Mouse (Mus musculus): ENCODE data around the gene Elfn1. TPM values are rescaled to one million over a fixed set of nuclear protein-coding genes. Genes with fewer than 3 reads are reported as not detected.

The Elfn1 gene
- polyA plus RNA-seq, 1 experiment: 22.5 TPM

DNA sequence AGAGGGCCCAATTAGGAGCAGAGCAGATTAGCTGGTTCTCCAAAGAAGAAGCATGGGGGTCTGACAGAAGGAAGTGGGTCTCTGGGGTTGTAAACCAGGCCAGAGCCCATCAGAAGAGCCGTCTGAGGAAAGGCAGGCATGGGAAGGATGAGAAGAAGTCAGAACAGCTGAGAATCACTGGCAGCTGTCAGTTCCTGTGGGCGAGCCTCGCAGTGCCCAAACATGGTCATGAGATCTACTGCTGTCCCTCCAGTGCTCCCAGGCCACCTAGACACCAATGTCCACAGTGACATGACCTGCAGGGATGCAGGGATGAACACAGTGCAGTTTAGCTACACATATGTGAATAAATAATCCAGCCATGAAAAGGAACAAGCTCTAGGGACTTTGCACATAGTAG lies 102.7 kb downstream of the Elfn1 start:
- no peak overlapping the region for H3K4me3 ChIP-seq (replicated peaks; ENCODE audit: extremely low read depth, low read depth, low read length)
- no peaks in the 10 kb centered on the region for H3K4me1 ChIP-seq (ENCODE audit: control insufficient read depth, insufficient read depth, low read length)
- WGBS: 71% methylated on average over 3 of the region's 3 CpGs
- no peak for TF ChIP-seq CTCF (IDR thresholded peaks at IDR 0.05; ENCODE audit: insufficient read depth, low read length)
- no peak for TF ChIP-seq POLR2A (IDR thresholded peaks at IDR 0.05; ENCODE audit: borderline replicate concordance, extremely low read depth, low read depth, low read length)
- no peak for DNase-seq

DNA sequence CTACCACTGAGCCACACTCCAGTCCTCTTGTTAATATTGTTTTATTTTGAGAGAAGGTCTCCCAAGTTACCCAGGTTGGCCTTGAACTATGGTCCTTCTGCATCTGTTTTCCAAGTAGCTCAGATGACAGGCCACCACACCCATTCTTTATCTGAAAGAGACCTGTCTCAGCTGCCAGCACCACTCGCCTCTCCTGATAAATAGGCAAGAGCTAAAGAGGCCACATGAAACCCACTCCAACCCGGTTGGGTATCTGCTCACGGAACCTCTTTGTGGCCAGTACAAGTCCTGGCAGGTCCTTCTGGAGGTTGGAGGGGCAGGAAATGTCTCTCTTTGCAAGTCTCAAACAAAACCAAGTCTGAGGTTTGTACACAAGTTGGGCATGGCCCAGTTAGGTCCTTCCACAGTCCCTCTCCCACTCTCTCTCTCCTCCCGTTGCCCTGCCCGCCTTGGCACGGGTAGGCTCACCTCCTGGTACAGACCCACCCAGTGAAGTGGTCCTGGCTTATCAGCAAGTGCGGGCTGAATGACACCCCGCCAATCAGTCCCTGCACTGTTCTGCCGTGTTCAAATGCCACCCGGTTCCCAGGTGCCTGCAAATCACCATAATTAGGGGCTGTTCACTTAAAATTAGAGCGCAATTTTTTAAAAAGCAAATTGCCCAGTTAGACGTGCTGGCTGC lies 104.7 kb downstream of the Elfn1 start:
- DNase-seq: no peak
- Histone ChIP-seq H3K4me1 (ENCODE audit: control insufficient read depth, insufficient read depth, low read length) (no peaks in the 10 kb centered on the region), H3K4me3 (replicated peaks; ENCODE audit: extremely low read depth, low read depth, low read length) (no peak overlapping the region)
- 74% methylated on average over 12 of the region's 12 CpGs for WGBS
- TF ChIP-seq CTCF (IDR thresholded peaks at IDR 0.05; ENCODE audit: insufficient read depth, low read length): no peak

- no peaks in the 10 kb centered on the region for H3K4me1 ChIP-seq (ENCODE audit: control insufficient read depth, insufficient read depth, low read length)
- TF ChIP-seq CTCF (IDR thresholded peaks at IDR 0.05; ENCODE audit: insufficient read depth, low read length) (no peak), POLR2A (IDR thresholded peaks at IDR 0.05; ENCODE audit: borderline replicate concordance, extremely low read depth, low read depth, low read length) (no peak)
- WGBS: 80% methylated on average over 5 of the region's 5 CpGs
- no peak overlapping the region for H3K4me3 ChIP-seq (replicated peaks; ENCODE audit: extremely low read depth, low read depth, low read length)
- DNase-seq: no peak
Measured at GRCm38 (mm10) chr5:140013652-140014051, 105.9 kb downstream of the Elfn1 start.

DNA sequence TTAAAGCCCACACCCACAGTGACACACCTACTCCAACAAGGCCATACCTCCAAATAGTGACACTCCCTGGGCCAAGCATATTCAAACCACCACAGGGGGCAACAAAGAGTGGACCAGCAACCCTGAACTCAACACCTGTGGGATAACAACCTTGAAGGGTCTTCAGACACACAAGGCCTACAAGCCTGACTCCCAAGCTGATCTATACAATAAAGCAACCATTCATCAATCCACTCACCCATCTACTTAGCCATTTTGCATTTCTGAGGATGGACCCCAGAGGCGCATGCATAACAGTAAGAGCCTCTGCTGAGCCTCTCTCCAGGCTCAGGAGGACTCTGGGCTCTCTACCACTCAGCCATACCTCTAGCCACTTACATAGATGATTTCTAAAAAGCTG lies 109.2 kb downstream of the Elfn1 start:
- WGBS: 100% methylated on average over 1 of the region's 1 CpGs
- DNase-seq: no peak
- no peak overlapping the region for H3K4me3 ChIP-seq (replicated peaks; ENCODE audit: extremely low read depth, low read depth, low read length)
- H3K4me1 ChIP-seq (ENCODE audit: control insufficient read depth, insufficient read depth, low read length): no peaks in the 10 kb centered on the region
- no peak for TF ChIP-seq CTCF (IDR thresholded peaks at IDR 0.05; ENCODE audit: insufficient read depth, low read length)
- TF ChIP-seq POLR2A (IDR thresholded peaks at IDR 0.05; ENCODE audit: borderline replicate concordance, extremely low read depth, low read depth, low read length): no peak

DNA sequence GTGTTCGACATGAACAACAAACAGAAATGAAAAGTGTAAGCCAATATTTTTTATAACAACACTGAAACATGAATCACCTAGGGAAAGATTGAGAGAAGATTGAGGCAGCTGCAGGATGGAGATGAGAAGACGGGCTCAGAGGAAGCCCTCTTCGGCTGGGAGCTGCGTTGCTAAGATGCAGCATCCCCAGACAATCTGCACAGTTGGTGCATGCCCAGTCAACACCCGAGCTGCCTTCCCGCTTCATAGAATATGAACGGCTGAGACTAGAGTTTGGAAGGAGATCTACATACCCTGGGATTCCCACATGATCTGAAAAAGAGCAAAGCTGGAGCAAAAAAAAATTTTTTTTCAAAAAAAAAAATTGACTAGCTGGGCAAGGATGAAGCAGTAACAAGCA lies 111.0 kb downstream of the Elfn1 start:
- Histone ChIP-seq H3K4me1 (ENCODE audit: control insufficient read depth, insufficient read depth, low read length) (peaks cover 3% of the 10 kb centered on the region; the same call in 1 of the 2 replicates), H3K4me3 (replicated peaks; ENCODE audit: extremely low read depth, low read depth, low read length) (no peak overlapping the region)
- DNase-seq: no peak
- WGBS: 92% methylated on average over 7 of the region's 7 CpGs
- TF ChIP-seq CTCF (IDR thresholded peaks at IDR 0.05; ENCODE audit: insufficient read depth, low read length) (no peak), POLR2A (IDR thresholded peaks at IDR 0.05; ENCODE audit: borderline replicate concordance, extremely low read depth, low read depth, low read length) (no peak)

DNA sequence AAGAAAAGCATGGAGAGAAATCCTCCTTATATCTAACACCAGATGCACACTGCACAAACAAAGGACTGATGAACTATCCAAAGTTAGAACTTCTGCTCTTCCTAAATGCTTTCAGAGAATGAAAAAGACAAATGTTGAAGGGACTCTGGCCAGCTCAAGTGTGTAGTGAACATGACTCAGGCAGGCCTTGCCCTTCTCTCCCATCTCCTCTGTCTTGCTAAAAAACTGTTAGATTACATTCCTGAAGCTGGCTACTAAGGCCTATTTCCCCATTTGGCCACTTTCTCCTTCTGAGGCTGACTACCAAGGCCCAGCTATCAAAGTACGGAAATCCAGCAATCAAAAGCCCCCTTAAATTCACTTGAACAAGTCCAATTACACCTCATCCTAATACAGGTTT lies 111.9 kb downstream of the Elfn1 start:
- no peak overlapping the region for H3K4me3 ChIP-seq (replicated peaks; ENCODE audit: extremely low read depth, low read depth, low read length)
- TF ChIP-seq POLR2A (IDR thresholded peaks at IDR 0.05; ENCODE audit: borderline replicate concordance, extremely low read depth, low read depth, low read length) (no peak), CTCF (IDR thresholded peaks at IDR 0.05; ENCODE audit: insufficient read depth, low read length) (no peak)
- peaks cover 3% of the 10 kb centered on the region; the same call in 1 of the 2 replicates for H3K4me1 ChIP-seq (ENCODE audit: control insufficient read depth, insufficient read depth, low read length)
- no peak for DNase-seq
- 100% methylated on average over 1 of the region's 1 CpGs for WGBS

GRCm38 (mm10) chr5:140021755-140022154 lies 114.0 kb downstream of the Elfn1 start:
- WGBS: 86% methylated on average over 10 of the region's 10 CpGs
- no peak for DNase-seq
- no peak for TF ChIP-seq CTCF (IDR thresholded peaks at IDR 0.05; ENCODE audit: insufficient read depth, low read length)
- no peak for TF ChIP-seq POLR2A (IDR thresholded peaks at IDR 0.05; ENCODE audit: borderline replicate concordance, extremely low read depth, low read depth, low read length)
- Histone ChIP-seq H3K4me1 (ENCODE audit: control insufficient read depth, insufficient read depth, low read length) (peaks cover 3% of the 10 kb centered on the region; the same call in 1 of the 2 replicates), H3K4me3 (replicated peaks; ENCODE audit: extremely low read depth, low read depth, low read length) (no peak overlapping the region)

DNA sequence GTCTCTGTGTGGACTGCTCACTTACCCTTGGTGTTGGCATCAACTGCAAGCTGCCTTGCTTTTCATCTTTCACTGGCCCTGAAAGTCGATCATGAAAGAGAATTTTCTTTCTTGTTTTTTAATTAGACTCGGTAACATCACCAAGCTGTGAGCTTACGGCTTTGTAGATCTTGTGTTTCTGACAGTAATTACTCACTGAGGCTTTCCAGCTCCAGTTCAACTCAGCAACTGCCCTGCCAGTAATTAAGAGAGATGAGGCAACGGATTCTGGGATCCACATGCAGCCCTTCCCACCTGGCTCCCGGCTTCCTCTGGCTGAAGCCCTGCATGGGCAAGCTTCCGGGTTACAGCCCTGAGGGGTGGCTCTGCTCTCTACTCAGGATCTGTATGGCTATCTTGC lies 115.1 kb downstream of the Elfn1 start:
- peaks cover 3% of the 10 kb centered on the region; the same call in 1 of the 2 replicates for H3K4me1 ChIP-seq (ENCODE audit: control insufficient read depth, insufficient read depth, low read length)
- DNase-seq: no peak
- H3K4me3 ChIP-seq (replicated peaks; ENCODE audit: extremely low read depth, low read depth, low read length): no peak overlapping the region
- WGBS: 82% methylated on average over 6 of the region's 6 CpGs
- TF ChIP-seq CTCF (IDR thresholded peaks at IDR 0.05; ENCODE audit: insufficient read depth, low read length) (no peak), POLR2A (IDR thresholded peaks at IDR 0.05; ENCODE audit: borderline replicate concordance, extremely low read depth, low read depth, low read length) (no peak)

GRCm38 (mm10) chr5:140023941-140024500 lies 116.3 kb downstream of the Elfn1 start:
- 41% methylated on average over 3 of the region's 3 CpGs for WGBS
- H3K4me3 ChIP-seq (replicated peaks; ENCODE audit: extremely low read depth, low read depth, low read length): no peak overlapping the region
- no peak for TF ChIP-seq POLR2A (IDR thresholded peaks at IDR 0.05; ENCODE audit: borderline replicate concordance, extremely low read depth, low read depth, low read length)

More at GRCm38 (mm10) chr5:140023941-140024500, 116.3 kb downstream of the Elfn1 start:
- no peak for DNase-seq
- peaks cover 3% of the 10 kb centered on the region; the same call in 1 of the 2 replicates for H3K4me1 ChIP-seq (ENCODE audit: control insufficient read depth, insufficient read depth, low read length)

Other genes with a start within 250 kb of the Elfn1 start
- 3.7 and 5.0 TPM in 2 replicates for gene Micall2, start 171.6 kb upstream of the Elfn1 start, polyA plus RNA-seq (2012; rRNA removed)
- 51.0 and 56.4 TPM in 2 replicates for gene Ints1, start 132.3 kb upstream of the Elfn1 start, polyA plus RNA-seq (2012; rRNA removed)
- 49.1 and 55.6 TPM in 2 replicates for gene Mafk, start 116.4 kb upstream of the Elfn1 start, polyA plus RNA-seq (2012; rRNA removed)
- gene Tmem184a, start 88.0 kb upstream of the Elfn1 start, polyA plus RNA-seq (2012; rRNA removed): 53.9 and 61.2 TPM in 2 replicates
- gene Gm26938, start 81.5 kb upstream of the Elfn1 start, polyA plus RNA-seq (2012; rRNA removed): not detected in 2 replicates
- gene Psmg3, start 81.1 kb upstream of the Elfn1 start, polyA plus RNA-seq (2012; rRNA removed): 23.6 and 24.4 TPM in 2 replicates

Data from lung, adult 2 months (tissue).